Mouse (Mus musculus) CD8-positive naive resting alpha-beta T cell, adult 57 days (primary cell): ENCODE results near the gene Olfr589. TPM values are rescaled to one million over a fixed set of nuclear protein-coding genes. Genes with fewer than 3 reads are reported as not detected.

Source experiments
- total RNA-seq: library from RNA; stranded (reverse); gene quantifications from one replicate; pipeline ENCODE4 v1.2.4, GENCODE M21; 2023

The Olfr589 gene
- total RNA-seq, result not detected

DNA sequence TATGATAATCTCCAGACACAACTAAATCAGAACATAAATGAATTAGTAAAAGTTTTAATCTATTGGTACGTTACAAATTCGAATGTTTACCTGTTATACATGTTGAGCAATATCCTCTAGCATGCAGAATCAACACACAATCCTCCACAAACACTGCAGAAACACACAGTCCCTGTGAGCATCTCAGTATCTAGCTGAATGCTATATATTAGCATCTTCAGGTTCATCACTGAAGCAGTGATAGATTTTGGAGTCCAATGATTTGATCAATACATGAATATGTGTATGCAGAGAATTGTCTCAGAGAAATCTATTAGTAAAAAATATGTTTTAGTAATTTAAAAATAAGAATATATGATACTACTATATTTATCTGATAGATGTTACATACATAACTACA, at the start of gene Olfr589:
Gene Olfr589 (minus strand): TSS at position 101 of the 400 bp plus-strand sequence.

DNA sequence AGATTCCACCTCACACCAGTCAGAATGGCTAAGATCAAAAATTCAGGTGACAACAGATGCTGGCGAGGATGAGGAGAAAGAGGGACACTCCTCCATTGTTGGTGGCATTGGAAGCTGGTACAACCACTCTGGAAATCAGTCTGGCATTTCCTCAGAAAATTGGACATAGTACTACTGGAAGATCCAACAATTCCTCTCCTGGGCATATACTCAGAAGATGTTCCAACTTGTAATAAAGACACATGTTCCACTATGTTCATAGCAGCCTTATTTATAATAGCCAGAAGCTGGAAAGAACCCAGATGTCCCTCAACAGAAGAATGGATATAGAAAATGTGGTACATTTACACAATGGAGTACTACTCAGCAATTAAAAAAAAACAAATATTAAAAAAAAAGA, 28.3 kb upstream of the Olfr589 start, which contains the start of gene Olfr592:
Gene Olfr592 (plus strand): TSS at position 301 of the 400 bp plus-strand sequence.

GRCm38 (mm10) chr7:103178240-103178639, 22.1 kb upstream of the Olfr589 start, which contains the start of gene Olfr591:
Gene Olfr591, minus strand, starts transcription at chr7:103178340.

DNA sequence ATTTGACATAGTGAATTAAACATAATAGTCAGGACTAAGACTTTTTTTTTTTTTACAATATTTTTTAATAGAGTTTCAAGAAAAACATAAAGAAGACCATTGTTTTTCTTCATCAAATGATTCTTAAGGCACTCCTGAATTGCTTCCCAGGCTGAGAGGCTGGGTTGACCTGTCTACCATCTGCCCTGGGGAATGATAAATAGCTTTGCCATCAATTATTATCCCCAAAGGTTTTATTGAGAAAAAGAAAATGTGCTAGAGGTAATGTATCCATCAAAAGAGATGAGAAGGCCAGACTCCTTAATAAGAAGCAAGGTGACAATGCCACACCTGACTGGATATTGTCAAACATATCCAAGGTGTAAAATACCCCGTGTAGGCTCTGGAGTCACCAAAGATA, 15.6 kb downstream of the Olfr589 start, which contains the start of gene Olfr588-ps1:
Gene Olfr588-ps1 (plus strand): TSS at position 301 of the 400 bp plus-strand sequence.

GRCm38 (mm10) chr7:103125538-103125937, 30.6 kb downstream of the Olfr589 start, which contains the start of gene Olfr586:
Gene Olfr586, minus strand, starts transcription at chr7:103125638.

Other genes starting within 250 kb of the Olfr589 start
- not detected for gene Olfr571, start 238.8 kb downstream of the Olfr589 start, total RNA-seq
- gene Olfr572, start 231.9 kb downstream of the Olfr589 start, total RNA-seq, result not detected
- gene Olfr573-ps1, start 213.8 kb downstream of the Olfr589 start, total RNA-seq, result not detected
- not detected for gene Olfr574, start 207.9 kb downstream of the Olfr589 start, total RNA-seq
- gene Olfr575, start 197.6 kb downstream of the Olfr589 start, total RNA-seq, result not detected
- gene Olfr576, start 193.7 kb downstream of the Olfr589 start, total RNA-seq, result not detected
- not detected for gene Olfr577, start 180.4 kb downstream of the Olfr589 start, total RNA-seq
- not detected for gene Olfr578, start 167.0 kb downstream of the Olfr589 start, total RNA-seq
- gene Olfr582, start 118.3 kb downstream of the Olfr589 start, total RNA-seq, result not detected
- not detected for gene Olfr583, start 105.1 kb downstream of the Olfr589 start, total RNA-seq
- not detected for gene Olfr584, start 74.5 kb downstream of the Olfr589 start, total RNA-seq
- not detected for gene Olfr585, start 58.6 kb downstream of the Olfr589 start, total RNA-seq
- not detected for gene Olfr586, start 30.7 kb downstream of the Olfr589 start, total RNA-seq
- not detected for gene Olfr588-ps1, start 15.5 kb downstream of the Olfr589 start, total RNA-seq
- gene Olfr591, start 22.0 kb upstream of the Olfr589 start, total RNA-seq, result not detected
- gene Olfr592, start 28.4 kb upstream of the Olfr589 start, total RNA-seq, result not detected
- not detected for gene Olfr593, start 55.5 kb upstream of the Olfr589 start, total RNA-seq
- not detected for gene Olfr594, start 60.6 kb upstream of the Olfr589 start, total RNA-seq
- gene Usp17ld, start 96.1 kb upstream of the Olfr589 start, total RNA-seq, result not detected
- not detected for gene Olfr596, start 149.3 kb upstream of the Olfr589 start, total RNA-seq
- gene Olfr597, start 160.0 kb upstream of the Olfr589 start, total RNA-seq, result not detected
- gene Olfr598, start 167.2 kb upstream of the Olfr589 start, total RNA-seq, result not detected
- gene Olfr599, start 179.6 kb upstream of the Olfr589 start, total RNA-seq, result not detected
- gene Olfr600, start 193.3 kb upstream of the Olfr589 start, total RNA-seq, result not detected
- not detected for gene Olfr601, start 206.3 kb upstream of the Olfr589 start, total RNA-seq
- gene Olfr603, start 229.8 kb upstream of the Olfr589 start, total RNA-seq, result not detected